In genomic region chr4:56943258-56943657, GRCm38 (mm10) we compare ENCODE assay signal across 18 mouse cellular contexts. TPM values are rescaled to one million over a fixed set of nuclear protein-coding genes. Genes with fewer than 3 reads are reported as not detected.
DNase-seq lines count a peak whose midpoint lies in the region; ATAC-seq and TF ChIP-seq lines count a peak whose summit lies in the region.
"Had no signal": no experiment of that assay in that cellular context is flagged by ENCODE, and none has a peak within 500 bp of the region (broad histone marks: within the 10 kb centered on the region; RNA-seq: fewer than 3 reads in every experiment).

No protein-coding gene starts in this region.

- WGBS in heart, embryonic 11.5 days (ENCODE audit: insufficient replicate concordance): 59% methylated on average over 1 of the region's 1 CpGs
- WGBS in kidney, postnatal 0 days: 39% methylated on average over 1 of the region's 1 CpGs
- WGBS in limb, embryonic 14.5 days: 67% methylated on average over 1 of the region's 1 CpGs

- H3K9me3 ChIP-seq in heart, embryonic 11.5 days (replicated peaks; ENCODE audit: control insufficient read depth, low read length): no peaks in the 10 kb centered on the region
- H3K9me3 ChIP-seq in kidney, postnatal 0 days (replicated peaks; ENCODE audit: low read length): no peaks in the 10 kb centered on the region
- no peaks in the 10 kb centered on the region for H3K9me3 ChIP-seq in limb, embryonic 14.5 days (ENCODE audit: control insufficient read depth, low read length)
- H3K9me3 ChIP-seq: hindbrain, embryonic 15.5 days; midbrain, embryonic 15.5 days; neural tube, embryonic 12.5 days; stomach, embryonic 15.5 days had no signal

- H3K4me3 ChIP-seq in heart, embryonic 11.5 days (ENCODE audit: low read depth, low read length): no peak overlapping the region
- no peak overlapping the region for H3K4me3 ChIP-seq in kidney, postnatal 0 days (replicated peaks; ENCODE audit: low read depth, low read length)
- no peak overlapping the region for H3K4me3 ChIP-seq in limb, embryonic 14.5 days (replicated peaks; ENCODE audit: low read length)
- H3K4me3 ChIP-seq: hindbrain, embryonic 15.5 days; midbrain, embryonic 15.5 days; neural tube, embryonic 12.5 days; stomach, embryonic 15.5 days had no signal

- H3K9ac ChIP-seq in heart, embryonic 11.5 days (ENCODE audit: low read depth, low read length): peak overlapping the region; percentile 43; the same call in 1 of the 2 replicates
- H3K9ac ChIP-seq in kidney, postnatal 0 days (ENCODE audit: low read depth, low read length): no peak overlapping the region
- peak overlapping the region; percentile 4; the same call in 1 of the 2 replicates for H3K9ac ChIP-seq in limb, embryonic 14.5 days (ENCODE audit: low read depth, low read length, severe bottlenecking)
- H3K9ac ChIP-seq: hindbrain, embryonic 15.5 days; midbrain, embryonic 15.5 days; neural tube, embryonic 12.5 days; stomach, embryonic 15.5 days had no signal

- H3K4me1 ChIP-seq in heart, embryonic 11.5 days (ENCODE audit: control insufficient read depth, insufficient read depth, low read length): peaks cover 62% of the 10 kb centered on the region
- peaks cover 29% of the 10 kb centered on the region for H3K4me1 ChIP-seq in kidney, postnatal 0 days (replicated peaks; ENCODE audit: insufficient read depth, low read length)
- peaks cover 18% of the 10 kb centered on the region for H3K4me1 ChIP-seq in limb, embryonic 14.5 days (ENCODE audit: control insufficient read depth, insufficient read depth, low read length)

- ATAC-seq in heart, embryonic 11.5 days (replicated peaks; ENCODE audit: insufficient number of reproducible peaks, low FRiP score, low TSS enrichment): no peak
- no peak for ATAC-seq in kidney, postnatal 0 days (replicated peaks; ENCODE audit: low FRiP score, low read depth)
- no peak for ATAC-seq in limb, embryonic 14.5 days (ENCODE audit: low FRiP score, low read depth)
- ATAC-seq: midbrain, embryonic 15.5 days; Patski had no signal

- no peak for TF ChIP-seq CTCF in kidney, postnatal 0 days (IDR thresholded peaks at IDR 0.05; ENCODE audit: low read depth)

- TF ChIP-seq POLR2A in limb, embryonic 14.5 days (IDR thresholded peaks at IDR 0.05; ENCODE audit: borderline replicate concordance, extremely low read depth, insufficient read depth, insufficient read length): no peak

- no peak overlapping the region; the same call in 1 of the 2 replicates for H3K4me2 ChIP-seq in heart, embryonic 11.5 days
- H3K4me2 ChIP-seq in kidney, postnatal 0 days (ENCODE audit: low read length): no peak overlapping the region
- no peak overlapping the region for H3K4me2 ChIP-seq in limb, embryonic 14.5 days (replicated peaks; ENCODE audit: low read depth, low read length, severe bottlenecking)
- H3K4me2 ChIP-seq: hindbrain, embryonic 15.5 days; midbrain, embryonic 15.5 days; neural tube, embryonic 12.5 days; stomach, embryonic 15.5 days had no signal

- peak overlapping the region; percentile 50 for H3K27ac ChIP-seq in heart, embryonic 11.5 days (ENCODE audit: low read depth, low read length)
- 0 out of 2 replicates have a peak overlapping the region, but pooled peaks have one; percentile 25 for H3K27ac ChIP-seq in kidney, postnatal 0 days
- H3K27ac ChIP-seq in limb, embryonic 14.5 days (replicated peaks; ENCODE audit: low read depth, low read length): no peak overlapping the region
- H3K27ac ChIP-seq: hindbrain, embryonic 15.5 days; midbrain, embryonic 15.5 days; neural tube, embryonic 12.5 days; stomach, embryonic 15.5 days had no signal

- H3K27me3 ChIP-seq in heart, embryonic 11.5 days (ENCODE audit: control insufficient read depth, insufficient read depth, low read length): no peaks in the 10 kb centered on the region
- no peaks in the 10 kb centered on the region for H3K27me3 ChIP-seq in kidney, postnatal 0 days (ENCODE audit: insufficient read depth, low read length)
- no peaks in the 10 kb centered on the region for H3K27me3 ChIP-seq in limb, embryonic 14.5 days (ENCODE audit: control insufficient read depth, insufficient read depth, low read length)
- H3K27me3 ChIP-seq: hindbrain, embryonic 15.5 days; midbrain, embryonic 15.5 days; neural tube, embryonic 12.5 days; Patski; stomach, embryonic 15.5 days had no signal

- H3K36me3 ChIP-seq in heart, embryonic 11.5 days (ENCODE audit: control insufficient read depth, insufficient read depth, low read length): peaks cover 2% of the 10 kb centered on the region; the same call in 1 of the 2 replicates
- H3K36me3 ChIP-seq in kidney, postnatal 0 days (ENCODE audit: insufficient read depth, low read length): no peaks in the 10 kb centered on the region
- no peaks in the 10 kb centered on the region for H3K36me3 ChIP-seq in limb, embryonic 14.5 days (ENCODE audit: control insufficient read depth, insufficient read depth, low read length)
- H3K36me3 ChIP-seq: hindbrain, embryonic 15.5 days; midbrain, embryonic 15.5 days; neural tube, embryonic 12.5 days; stomach, embryonic 15.5 days had no signal

- DNase-seq in heart, postnatal 4 days: no peak
- DNase-seq in kidney, postnatal 0 days (ENCODE audit: low spot score): no peak
- DNase-seq in kidney, adult 9 months: no peak
- DNase-seq in limb, embryonic 14.5 days (ENCODE audit: low spot score): no peak
- peak; percentile 89 for DNase-seq in lung, postnatal 25 days (ENCODE audit: low spot score)
- no peak for DNase-seq in frontal cortex, postnatal 10 days (ENCODE audit: low spot score in 2 of 2)
- DNase-seq in natural killer cell, adult 2 months (ENCODE audit: low spot score in 2 of 2): no peak
- DNase-seq: B cell, adult 2 months; cerebellum, adult 11-12 months; gastrocnemius, postnatal 25 days; thymus, postnatal 14 days had no signal

RNA-seq across cellular contexts. Expression of gene Tmem245, which starts 4.0 kb away (rescaled TPM):
- 9.7 and 12.1 TPM in 2 replicates for polyA plus RNA-seq in heart, embryonic 11.5 days (2014; fragmentation: Nextera tagmentation; extraction: Ambion mirVana)
- total RNA-seq in heart, postnatal 4 days (2021): 10 to 100 TPM; 68.3 to 71.7 TPM
- 5.6 and 6.4 TPM in 2 replicates for polyA plus RNA-seq in kidney, postnatal 0 days (2015; fragmentation: Nextera tagmentation; extraction: Ambion mirVana)
- 11.9 and 14.8 TPM in 2 replicates for polyA plus RNA-seq in limb, embryonic 14.5 days (2012; rRNA removed)
- polyA plus RNA-seq in limb, embryonic 14.5 days (2014; fragmentation: Nextera tagmentation; extraction: Ambion mirVana): 9.0 and 10.0 TPM in 2 replicates

RNA-seq across cellular contexts. Expression of gene Frrs1l, which starts 46.9 kb away (rescaled TPM):
- 0.08 and 0.14 TPM in 2 replicates for polyA plus RNA-seq in heart, embryonic 11.5 days (2014; fragmentation: Nextera tagmentation; extraction: Ambion mirVana)
- total RNA-seq in heart, postnatal 4 days (2021): under 1 TPM; 0.07 to 0.16 TPM
- 0.12 and 0.14 TPM in 2 replicates for polyA plus RNA-seq in kidney, postnatal 0 days (2015; fragmentation: Nextera tagmentation; extraction: Ambion mirVana)
- polyA plus RNA-seq in limb, embryonic 14.5 days (2012; rRNA removed): 2.3 and 2.5 TPM in 2 replicates
- 4.1 and 4.3 TPM in 2 replicates for polyA plus RNA-seq in limb, embryonic 14.5 days (2014; fragmentation: Nextera tagmentation; extraction: Ambion mirVana)
- total RNA-seq: gastrocnemius, postnatal 25 days; liver, adult 2 months had no signal
- polyA plus RNA-seq: liver, adult 2 months; Patski had no signal
